Mouse (Mus musculus): Measurements from ENCODE around the gene Ago3. TPM values are rescaled to one million over a fixed set of nuclear protein-coding genes. Genes with fewer than 3 reads are reported as not detected.
A peak's percentile ranks its signal among the peaks of the same experiment; 100 is the strongest.

The Ago3 gene
- polyA plus RNA-seq, 1 experiment from 2014 or later = 15.6 TPM

DNA sequence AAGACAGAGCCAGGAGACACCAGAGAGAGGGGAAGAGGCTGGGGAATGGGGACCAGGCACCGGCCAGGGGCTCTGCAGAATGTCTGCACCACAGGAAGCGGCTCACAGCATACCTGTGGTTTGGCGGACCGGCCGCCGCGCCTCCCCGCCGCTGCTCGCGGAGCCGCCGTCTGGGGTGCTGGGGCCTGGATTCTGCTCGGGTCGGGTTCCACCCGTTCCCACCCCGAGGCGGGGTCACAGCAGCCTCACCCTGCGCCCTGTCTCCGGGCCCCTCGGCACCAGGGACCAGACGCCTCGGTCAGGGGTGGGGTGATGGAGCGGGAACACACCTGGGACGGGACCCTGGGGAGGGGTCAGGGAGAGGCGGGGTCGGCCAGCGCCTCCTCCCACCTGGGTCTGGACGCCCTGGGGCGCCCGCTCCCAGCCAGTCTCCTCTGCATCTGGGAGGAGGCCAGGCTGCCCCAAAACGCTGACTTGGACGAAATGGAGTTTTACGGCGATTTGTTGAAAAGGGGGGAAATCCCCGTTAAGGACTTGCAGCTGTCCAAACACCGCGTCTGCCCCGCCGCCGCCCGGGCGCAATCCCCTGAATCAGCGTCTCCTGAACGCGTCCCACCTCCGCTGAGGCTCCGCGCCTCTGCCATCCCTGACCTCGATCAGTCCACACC lies 128.3 kb downstream of the Ago3 start:
- peak overlapping the region; percentile 40 for H3K4me3 ChIP-seq (ENCODE audit: low read length)
- no peak overlapping the region for H3K27ac ChIP-seq (ENCODE audit: low read depth, low read length)
- ATAC-seq (ENCODE audit: low FRiP score, low TSS enrichment) = no peak; the same call in 1 of the 2 replicates
- H3K36me3 ChIP-seq (ENCODE audit: control insufficient read depth, insufficient read depth, low read length) = no peaks in the 10 kb centered on the region
- under 1% methylated on average over 50 of the region's 50 CpGs for WGBS
- no peaks in the 10 kb centered on the region for H3K9me3 ChIP-seq (ENCODE audit: control insufficient read depth, low read length)
- H3K27me3 ChIP-seq (ENCODE audit: control insufficient read depth, insufficient read depth, low read length) = peaks cover 49% of the 10 kb centered on the region
- H3K9ac ChIP-seq (ENCODE audit: low read depth, low read length) = peak overlapping the region; percentile 40
- H3K4me2 ChIP-seq (replicated peaks; ENCODE audit: low read depth, low read length) = peak overlapping the region; percentile 73
- H3K4me1 ChIP-seq (ENCODE audit: control insufficient read depth, insufficient read depth, low read length) = peaks cover 30% of the 10 kb centered on the region

- ATAC-seq (ENCODE audit: low FRiP score, low TSS enrichment) = peak; percentile 34; the same call in 1 of the 2 replicates
- WGBS = 2% methylated on average over 34 of the region's 34 CpGs
- Histone ChIP-seq H3K4me1 (ENCODE audit: control insufficient read depth, insufficient read depth, low read length) (peaks cover 26% of the 10 kb centered on the region), H3K4me2 (replicated peaks; ENCODE audit: low read depth, low read length) (peak overlapping the region; percentile 62), H3K4me3 (ENCODE audit: low read length) (peak overlapping the region; percentile 38), H3K27ac (ENCODE audit: low read depth, low read length) (peak overlapping the region; percentile 7; the same call in 1 of the 2 replicates), H3K9ac (ENCODE audit: low read depth, low read length) (peak overlapping the region; percentile 55), H3K27me3 (ENCODE audit: control insufficient read depth, insufficient read depth, low read length) (peaks cover 38% of the 10 kb centered on the region), H3K9me3 (ENCODE audit: control insufficient read depth, low read length) (no peaks in the 10 kb centered on the region), H3K36me3 (ENCODE audit: control insufficient read depth, insufficient read depth, low read length) (no peaks in the 10 kb centered on the region)
Observed at GRCm38 (mm10) chr4:126296617-126297101, 132.7 kb downstream of the Ago3 start.

DNA sequence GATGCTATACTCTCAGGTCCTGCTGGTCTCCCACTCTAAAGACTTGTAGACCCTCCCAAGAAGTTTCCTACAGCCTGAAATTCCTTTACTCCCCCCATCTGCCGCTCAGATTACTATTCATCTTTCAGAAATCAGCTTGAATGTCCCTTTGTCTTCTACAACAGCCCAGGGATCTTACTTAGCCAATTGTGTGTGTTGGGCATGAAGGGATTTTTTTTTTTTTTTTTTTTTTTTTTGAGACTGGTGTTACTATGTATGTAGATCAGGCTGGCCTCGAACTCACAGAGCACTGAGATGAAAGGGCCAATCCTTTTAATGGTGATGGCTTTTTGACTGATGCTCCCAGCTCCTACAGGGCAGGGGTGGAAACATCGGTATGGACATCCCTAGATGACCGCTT lies 133.4 kb downstream of the Ago3 start:
- no peaks in the 10 kb centered on the region for H3K36me3 ChIP-seq (ENCODE audit: control insufficient read depth, insufficient read depth, low read length)
- H3K4me3 ChIP-seq (ENCODE audit: low read length) = no peak overlapping the region
- peaks cover 31% of the 10 kb centered on the region for H3K27me3 ChIP-seq (ENCODE audit: control insufficient read depth, insufficient read depth, low read length)
- no peak for ATAC-seq (ENCODE audit: low FRiP score, low TSS enrichment)
- H3K9ac ChIP-seq (ENCODE audit: low read depth, low read length) = no peak overlapping the region
- H3K27ac ChIP-seq (ENCODE audit: low read depth, low read length) = no peak overlapping the region
- no peak overlapping the region for H3K4me2 ChIP-seq (replicated peaks; ENCODE audit: low read depth, low read length)
- WGBS = 34% methylated on average over 4 of the region's 4 CpGs
- no peaks in the 10 kb centered on the region for H3K9me3 ChIP-seq (ENCODE audit: control insufficient read depth, low read length)
- peaks cover 19% of the 10 kb centered on the region for H3K4me1 ChIP-seq (ENCODE audit: control insufficient read depth, insufficient read depth, low read length)

DNA sequence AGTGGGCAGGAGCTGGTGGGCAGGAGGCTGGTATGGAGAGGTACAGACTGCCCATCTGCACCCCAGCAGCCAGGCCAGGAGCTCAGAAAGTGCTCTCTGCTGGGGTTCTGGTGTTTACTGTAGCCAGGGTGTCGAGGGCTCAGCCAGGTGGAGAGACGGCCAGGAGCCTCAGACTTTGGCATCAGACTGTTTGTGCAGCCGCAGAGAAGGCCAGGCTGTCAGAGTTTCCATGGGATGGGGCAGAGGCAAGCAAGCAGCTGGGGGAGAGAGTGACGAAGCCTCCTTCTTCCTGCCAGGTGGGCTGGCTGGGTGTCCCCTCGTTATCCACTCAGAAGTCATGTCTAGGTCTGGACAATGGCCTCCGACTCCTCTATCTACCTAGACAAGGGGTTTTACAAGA lies 134.2 kb downstream of the Ago3 start:
- Histone ChIP-seq H3K9ac (ENCODE audit: low read depth, low read length) (no peak overlapping the region), H3K27ac (ENCODE audit: low read depth, low read length) (no peak overlapping the region), H3K27me3 (ENCODE audit: control insufficient read depth, insufficient read depth, low read length) (peaks cover 23% of the 10 kb centered on the region), H3K36me3 (ENCODE audit: control insufficient read depth, insufficient read depth, low read length) (no peaks in the 10 kb centered on the region), H3K4me3 (ENCODE audit: low read length) (no peak overlapping the region), H3K4me1 (ENCODE audit: control insufficient read depth, insufficient read depth, low read length) (peaks cover 12% of the 10 kb centered on the region; the same call in 1 of the 2 replicates), H3K4me2 (replicated peaks; ENCODE audit: low read depth, low read length) (no peak overlapping the region), H3K9me3 (ENCODE audit: control insufficient read depth, low read length) (no peaks in the 10 kb centered on the region)
- ATAC-seq (ENCODE audit: low FRiP score, low TSS enrichment) = no peak
- WGBS = 73% methylated on average over 6 of the region's 6 CpGs

- no peak overlapping the region for H3K9ac ChIP-seq (ENCODE audit: low read depth, low read length)
- no peak overlapping the region for H3K4me3 ChIP-seq (ENCODE audit: low read length)
- H3K36me3 ChIP-seq (ENCODE audit: control insufficient read depth, insufficient read depth, low read length) = no peaks in the 10 kb centered on the region
- peaks cover 25% of the 10 kb centered on the region for H3K27me3 ChIP-seq (ENCODE audit: control insufficient read depth, insufficient read depth, low read length)
- H3K4me2 ChIP-seq (replicated peaks; ENCODE audit: low read depth, low read length) = no peak overlapping the region
- 29% methylated on average over 13 of the region's 13 CpGs for WGBS
- ATAC-seq (ENCODE audit: low FRiP score, low TSS enrichment) = no peak
- H3K9me3 ChIP-seq (ENCODE audit: control insufficient read depth, low read length) = no peaks in the 10 kb centered on the region
- no peak overlapping the region for H3K27ac ChIP-seq (ENCODE audit: low read depth, low read length)
- peaks cover 2% of the 10 kb centered on the region; the same call in 1 of the 2 replicates for H3K4me1 ChIP-seq (ENCODE audit: control insufficient read depth, insufficient read depth, low read length)
Observed at GRCm38 (mm10) chr4:126291196-126291595, 138.2 kb downstream of the Ago3 start.

DNA sequence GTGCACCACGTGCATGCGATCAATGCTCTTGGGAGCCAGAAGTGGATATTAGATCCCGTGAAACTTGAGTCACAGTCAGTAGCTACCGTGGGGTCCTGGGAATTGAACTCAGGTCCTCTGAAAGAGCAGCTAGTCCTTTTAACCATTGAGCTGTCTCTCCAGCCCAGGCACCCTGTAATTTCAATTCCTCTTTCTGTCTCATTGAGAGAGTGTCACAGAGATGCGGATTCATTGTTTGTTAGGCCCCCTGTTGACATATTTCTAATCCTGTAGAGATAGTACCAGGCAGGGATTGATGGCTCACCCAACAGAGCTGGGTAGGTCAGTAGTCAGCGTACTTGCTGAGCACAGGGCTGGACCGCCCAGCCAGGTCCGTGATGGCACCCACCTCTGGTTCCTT lies 139.0 kb downstream of the Ago3 start:
- no peak overlapping the region for H3K4me3 ChIP-seq (ENCODE audit: low read length)
- peaks cover 2% of the 10 kb centered on the region; the same call in 1 of the 2 replicates for H3K4me1 ChIP-seq (ENCODE audit: control insufficient read depth, insufficient read depth, low read length)
- WGBS = 86% methylated on average over 8 of the region's 8 CpGs
- H3K27ac ChIP-seq (ENCODE audit: low read depth, low read length) = no peak overlapping the region
- H3K27me3 ChIP-seq (ENCODE audit: control insufficient read depth, insufficient read depth, low read length) = peaks cover 32% of the 10 kb centered on the region
- no peak overlapping the region for H3K4me2 ChIP-seq (replicated peaks; ENCODE audit: low read depth, low read length)
- no peaks in the 10 kb centered on the region for H3K36me3 ChIP-seq (ENCODE audit: control insufficient read depth, insufficient read depth, low read length)
- H3K9ac ChIP-seq (ENCODE audit: low read depth, low read length) = no peak overlapping the region
- no peaks in the 10 kb centered on the region for H3K9me3 ChIP-seq (ENCODE audit: control insufficient read depth, low read length)
- ATAC-seq (ENCODE audit: low FRiP score, low TSS enrichment) = no peak

DNA sequence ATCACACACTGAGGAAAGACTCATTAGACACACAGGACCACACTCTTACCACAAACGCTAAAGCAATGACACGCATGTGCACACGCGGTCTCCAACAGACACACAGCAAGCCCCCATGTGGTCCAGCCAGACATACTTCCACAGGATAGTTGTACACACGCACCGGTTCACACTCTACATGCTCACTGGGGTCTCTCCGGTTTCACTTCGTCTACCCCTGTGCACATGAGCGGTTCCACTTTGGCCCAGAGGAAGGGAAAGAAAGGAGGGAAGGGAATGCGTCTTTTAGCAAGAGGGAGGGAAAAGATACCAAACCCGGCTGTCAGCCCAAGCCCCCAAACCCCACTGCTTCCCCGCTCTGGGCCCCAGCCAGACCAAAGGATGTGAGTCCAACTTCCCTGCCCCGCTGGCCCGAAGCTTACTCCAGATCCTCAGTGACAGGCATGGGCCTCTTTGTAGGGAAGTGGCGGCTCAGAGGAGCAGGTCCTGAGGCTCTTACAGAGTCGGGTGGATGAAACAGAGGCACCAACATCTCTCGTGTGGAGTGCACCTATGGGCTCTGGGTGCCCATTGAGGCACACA lies 141.2 kb downstream of the Ago3 start:
- Histone ChIP-seq H3K36me3 (ENCODE audit: control insufficient read depth, insufficient read depth, low read length) (no peaks in the 10 kb centered on the region), H3K4me3 (ENCODE audit: low read length) (no peak overlapping the region; the same call in 1 of the 2 replicates), H3K4me2 (replicated peaks; ENCODE audit: low read depth, low read length) (peak overlapping the region; percentile 69; the same call in 1 of the 2 replicates), H3K4me1 (ENCODE audit: control insufficient read depth, insufficient read depth, low read length) (peaks cover 2% of the 10 kb centered on the region; the same call in 1 of the 2 replicates), H3K9me3 (ENCODE audit: control insufficient read depth, low read length) (no peaks in the 10 kb centered on the region), H3K27ac (ENCODE audit: low read depth, low read length) (no peak overlapping the region), H3K9ac (ENCODE audit: low read depth, low read length) (peak overlapping the region; percentile 7; the same call in 1 of the 2 replicates), H3K27me3 (ENCODE audit: control insufficient read depth, insufficient read depth, low read length) (peaks cover 42% of the 10 kb centered on the region)
- ATAC-seq (ENCODE audit: low FRiP score, low TSS enrichment) = no peak
- WGBS = 30% methylated on average over 17 of the region's 17 CpGs

- Histone ChIP-seq H3K27me3 (ENCODE audit: control insufficient read depth, insufficient read depth, low read length) (peaks cover 42% of the 10 kb centered on the region), H3K4me1 (ENCODE audit: control insufficient read depth, insufficient read depth, low read length) (peaks cover 2% of the 10 kb centered on the region; the same call in 1 of the 2 replicates), H3K9me3 (ENCODE audit: control insufficient read depth, low read length) (no peaks in the 10 kb centered on the region), H3K4me2 (replicated peaks; ENCODE audit: low read depth, low read length) (peak overlapping the region; percentile 69), H3K36me3 (ENCODE audit: control insufficient read depth, insufficient read depth, low read length) (no peaks in the 10 kb centered on the region), H3K9ac (ENCODE audit: low read depth, low read length) (peak overlapping the region; percentile 7; the same call in 1 of the 2 replicates), H3K27ac (ENCODE audit: low read depth, low read length) (no peak overlapping the region), H3K4me3 (ENCODE audit: low read length) (peak overlapping the region; percentile 44)
- no peak for ATAC-seq (ENCODE audit: low FRiP score, low TSS enrichment)
- 26% methylated on average over 11 of the region's 11 CpGs for WGBS
Observed at GRCm38 (mm10) chr4:126287302-126287995, 141.9 kb downstream of the Ago3 start.
